Mouse (Mus musculus) heart, embryonic 16.5 days (tissue): Measurements from ENCODE around the gene Nipsnap3a. TPM values are rescaled to one million over a fixed set of nuclear protein-coding genes. Genes with fewer than 3 reads are reported as not detected.

ENCODE experiments used
- ATAC-seq: fragments of 200-750 bp; cut with Nextera tagmentation; replicated peaks from 2 replicates; pipeline ENCODE4 v1.8.0; 2017; ENCODE audit warnings: moderate number of reproducible peaks; ENCODE audit not compliant: insufficient read depth, low FRiP score; ENCODE audit errors: extremely low read depth
- H3K27ac ChIP-seq: fragments of 300-500 bp; sonication (generic); 2 replicates; pipeline ENCODE4 v1.5.1; 2014; ENCODE audit warnings: mild to moderate bottlenecking, low read length, control low read depth, moderate library complexity
- H3K27me3 ChIP-seq: fragments of 300-500 bp; sonication (generic); 2 replicates; pipeline ENCODE4 v1.6.1; 2014; ENCODE audit warnings: low read length, mixed read lengths; ENCODE audit not compliant: control insufficient read depth, insufficient read depth
- H3K36me3 ChIP-seq: fragments of 300-500 bp; sonication (generic); 2 replicates; pipeline ENCODE4 v1.6.1; 2014; ENCODE audit not compliant: control insufficient read depth, insufficient read depth
- H3K4me1 ChIP-seq: fragments of 300-500 bp; sonication (generic); 2 replicates; pipeline ENCODE4 v1.6.1; 2014; ENCODE audit warnings: low read length, mixed read lengths; ENCODE audit not compliant: control insufficient read depth, insufficient read depth
- H3K4me2 ChIP-seq: fragments of 300-500 bp; sonication (generic); 2 replicates; pipeline ENCODE4 v1.6.1; 2014; ENCODE audit warnings: low read depth, mild to moderate bottlenecking, control low read depth, low read length
- H3K4me3 ChIP-seq: fragments of 300-500 bp; sonication (generic); 2 replicates; pipeline ENCODE4 v1.5.1; 2014; ENCODE audit warnings: mild to moderate bottlenecking, control low read depth, low read length
- H3K9ac ChIP-seq: fragments of 300-500 bp; sonication (generic); 2 replicates; pipeline ENCODE4 v1.6.1; 2014; ENCODE audit warnings: low read length, control low read depth
- H3K9me3 ChIP-seq: fragments of 300-500 bp; sonication (generic); replicated peaks from 2 replicates; pipeline ENCODE4 v1.6.1; 2016; ENCODE audit warnings: low read length; ENCODE audit not compliant: control insufficient read depth
- WGBS: fragments of 180-500 bp; shearing (Covaris S2); extraction: QIAGEN DNeasy Blood & Tissue Kit; methylation state at CpG from one replicate; pipeline ENCODE4 v1.1.7; 2014; 5-methylcytosine and 5-hydroxymethylcytosine counted together
- polyA plus RNA-seq: library from polyadenylated mRNA; unstranded; fragments of >200 nt; fragmentation: Nextera tagmentation; extraction: Ambion mirVana; gene quantifications from 2 replicates; pipeline ENCODE4 v1.2.1, GENCODE M21; 2015

Nipsnap3a gene
- not detected in 2 replicates for polyA plus RNA-seq

DNA sequence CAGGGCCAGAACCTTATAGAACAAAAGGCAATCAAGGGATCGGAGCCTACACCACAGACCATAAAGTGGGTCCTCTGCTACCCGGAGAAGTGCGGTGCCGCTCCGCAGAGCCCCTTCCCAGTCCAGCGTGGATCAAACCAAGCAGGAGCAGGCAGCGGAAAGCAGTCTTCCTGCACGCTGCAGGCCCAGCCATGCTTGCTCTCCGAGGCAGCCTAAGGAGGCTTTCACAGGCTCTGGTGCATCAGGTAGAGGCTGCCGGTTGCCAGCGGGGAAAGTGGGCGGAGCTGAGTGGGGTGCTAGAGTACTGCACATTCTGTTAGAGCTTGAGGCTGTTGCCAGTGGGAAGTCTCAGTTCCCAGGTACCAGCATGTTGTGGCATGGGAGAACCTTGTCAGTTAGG lies at the start of gene Nipsnap3a:
TSS of gene Nipsnap3a (plus strand) at position 25 of the 400 bp plus-strand sequence.
- H3K9ac ChIP-seq: no peak within 1 kb of the TSS
- H3K36me3 ChIP-seq: no peaks in the 10 kb centered on the region
- H3K4me2 ChIP-seq: peak within 1 kb of the TSS; percentile 55
- 0 out of 2 replicates have a peak, but pooled peaks cover 2% of the 10 kb centered on the region for H3K9me3 ChIP-seq
- peak within 1 kb of the TSS; percentile 14 for H3K4me3 ChIP-seq
- WGBS: 33% methylated on average over 12 of the region's 12 CpGs
- no peaks in the 10 kb centered on the region for H3K27me3 ChIP-seq
- H3K4me1 ChIP-seq: no peaks in the 10 kb centered on the region
- no peak for ATAC-seq
- H3K27ac ChIP-seq: no peak within 1 kb of the TSS

DNA sequence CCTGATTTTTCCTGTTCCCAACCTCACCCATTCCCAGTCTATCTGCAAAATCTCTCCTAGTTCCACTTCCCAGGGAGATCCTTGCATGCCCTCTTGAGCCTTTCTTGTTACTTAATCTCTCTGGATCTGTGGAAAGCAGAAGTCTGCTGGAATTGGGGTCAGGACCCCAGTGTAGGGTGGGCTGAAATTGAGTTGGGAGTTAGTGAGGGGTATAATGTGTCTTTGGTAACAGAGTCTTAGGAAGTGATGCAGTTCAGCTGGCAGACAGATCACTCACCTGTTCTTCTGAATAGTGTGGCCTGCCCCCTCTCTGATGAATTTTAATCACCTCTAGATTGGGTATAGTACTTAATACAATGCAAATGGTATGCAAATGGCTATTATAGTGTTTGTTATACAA lies 42.4 kb upstream of the Nipsnap3a start:
- Histone ChIP-seq H3K4me3 (no peak overlapping the region), H3K27me3 (no peaks in the 10 kb centered on the region)
- ATAC-seq: no peak

DNA sequence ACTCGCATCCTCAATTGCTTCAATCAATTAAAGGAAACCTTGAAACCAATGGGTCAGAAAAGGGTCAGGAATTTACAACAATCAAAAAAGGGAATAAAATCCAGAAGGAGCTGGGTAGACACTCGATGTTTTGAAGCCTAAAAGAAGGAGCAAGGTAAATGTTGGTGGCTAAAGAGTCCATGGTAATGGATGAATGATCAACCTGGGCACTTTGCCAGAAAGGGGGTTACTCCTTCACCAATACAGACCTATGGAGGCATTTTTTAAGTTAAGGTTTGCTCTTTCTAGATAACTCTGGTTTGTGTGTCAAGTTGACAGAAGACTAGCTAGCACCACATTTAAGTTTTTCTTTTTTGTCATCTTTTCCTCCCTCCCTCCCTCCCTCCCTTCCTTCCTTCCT lies 40.1 kb upstream of the Nipsnap3a start:
- Histone ChIP-seq H3K4me1 (no peaks in the 10 kb centered on the region), H3K9ac (no peak overlapping the region), H3K4me3 (no peak overlapping the region), H3K4me2 (no peak overlapping the region), H3K9me3 (no peaks in the 10 kb centered on the region), H3K27me3 (no peaks in the 10 kb centered on the region), H3K27ac (no peak overlapping the region), H3K36me3 (no peaks in the 10 kb centered on the region)
- WGBS: 75% methylated on average over 2 of the region's 2 CpGs
- ATAC-seq: no peak

More for the DNA sequence above, 42.4 kb upstream of the Nipsnap3a start:
- Histone ChIP-seq H3K27ac (no peak overlapping the region), H3K36me3 (no peaks in the 10 kb centered on the region), H3K9me3 (no peaks in the 10 kb centered on the region), H3K9ac (no peak overlapping the region), H3K4me1 (no peaks in the 10 kb centered on the region), H3K4me2 (no peak overlapping the region)

DNA sequence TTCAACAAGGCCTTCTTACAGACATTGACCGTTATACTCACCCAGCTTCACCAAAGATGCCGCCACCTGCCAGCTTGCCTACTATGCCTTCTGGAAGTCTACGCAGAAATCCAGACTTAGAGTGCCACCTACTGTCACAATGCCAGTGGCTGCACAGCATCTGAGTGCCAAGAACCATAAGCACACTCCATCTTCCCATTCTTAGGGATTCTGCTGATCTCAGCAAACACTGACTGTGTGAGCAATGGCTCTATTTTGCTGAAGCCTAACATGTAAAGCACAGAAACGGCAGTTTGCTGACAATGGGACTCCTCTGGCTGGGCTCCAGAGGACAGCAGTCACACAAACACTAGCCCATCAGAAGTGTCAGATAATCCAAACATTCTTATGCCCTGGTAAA lies 30.4 kb upstream of the Nipsnap3a start:
- no peaks in the 10 kb centered on the region for H3K36me3 ChIP-seq
- H3K27me3 ChIP-seq: no peaks in the 10 kb centered on the region
- no peak; the same call in 1 of the 2 replicates for ATAC-seq
- H3K4me3 ChIP-seq: no peak overlapping the region
- H3K9me3 ChIP-seq: no peaks in the 10 kb centered on the region
- WGBS: 24% methylated on average over 4 of the region's 4 CpGs
- no peak overlapping the region for H3K27ac ChIP-seq
- no peaks in the 10 kb centered on the region for H3K4me1 ChIP-seq
- H3K9ac ChIP-seq: no peak overlapping the region
- H3K4me2 ChIP-seq: no peak overlapping the region

DNA sequence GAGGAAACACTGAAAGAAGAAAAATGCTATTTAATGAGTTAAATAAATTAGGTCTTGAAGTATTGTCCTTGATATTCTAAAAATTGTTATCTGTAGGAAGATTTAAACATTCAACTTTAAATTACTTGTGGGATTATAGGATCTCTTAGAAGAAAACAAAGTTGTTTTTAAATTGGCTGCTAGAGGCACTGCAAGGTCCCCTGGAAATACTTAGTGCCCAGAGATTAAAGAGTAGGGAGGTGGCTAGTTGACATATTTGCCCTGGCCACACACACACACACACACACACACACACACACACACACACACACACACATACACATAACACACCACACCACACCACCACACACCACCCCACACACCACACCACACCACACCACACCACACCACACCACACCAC lies 24.8 kb upstream of the Nipsnap3a start, which contains the start of gene Olfr270:
TSS of gene Olfr270 (plus strand) at position 301 of the 400 bp plus-strand sequence.
- Histone ChIP-seq H3K27ac (no peak within 1 kb of the TSS), H3K9ac (no peak within 1 kb of the TSS), H3K4me3 (no peak within 1 kb of the TSS), H3K4me1 (no peaks in the 10 kb centered on the region), H3K9me3 (no peaks in the 10 kb centered on the region), H3K27me3 (no peaks in the 10 kb centered on the region), H3K4me2 (no peak within 1 kb of the TSS), H3K36me3 (no peaks in the 10 kb centered on the region)
- no peak for ATAC-seq

DNA sequence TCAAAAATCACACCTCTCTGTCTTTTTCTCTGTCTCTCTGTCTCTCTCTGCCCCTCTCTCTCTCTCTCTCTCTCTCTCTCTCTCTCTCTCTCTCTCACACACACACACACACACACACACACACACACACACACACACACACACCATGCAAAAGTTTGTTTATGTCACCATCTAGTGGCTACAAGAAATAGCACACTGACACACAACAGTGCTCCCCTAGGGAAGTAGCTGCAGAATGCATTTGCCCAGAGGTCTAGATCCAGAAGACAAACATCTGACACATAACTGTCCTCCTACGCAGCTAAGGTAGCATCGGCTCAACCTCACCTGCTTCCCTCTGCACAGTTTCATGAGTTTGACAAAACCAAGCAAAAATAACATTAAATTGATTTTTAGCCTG lies 3.9 kb upstream of the Nipsnap3a start:
- Histone ChIP-seq H3K36me3 (no peaks in the 10 kb centered on the region), H3K9me3 (no peaks in the 10 kb centered on the region), H3K4me1 (no peaks in the 10 kb centered on the region), H3K9ac (no peak overlapping the region), H3K4me2 (no peak overlapping the region), H3K4me3 (no peak overlapping the region), H3K27ac (no peak overlapping the region), H3K27me3 (no peaks in the 10 kb centered on the region; the same call in 1 of the 2 replicates)
- WGBS: 53% methylated on average over 2 of the region's 2 CpGs
- ATAC-seq: no peak

DNA sequence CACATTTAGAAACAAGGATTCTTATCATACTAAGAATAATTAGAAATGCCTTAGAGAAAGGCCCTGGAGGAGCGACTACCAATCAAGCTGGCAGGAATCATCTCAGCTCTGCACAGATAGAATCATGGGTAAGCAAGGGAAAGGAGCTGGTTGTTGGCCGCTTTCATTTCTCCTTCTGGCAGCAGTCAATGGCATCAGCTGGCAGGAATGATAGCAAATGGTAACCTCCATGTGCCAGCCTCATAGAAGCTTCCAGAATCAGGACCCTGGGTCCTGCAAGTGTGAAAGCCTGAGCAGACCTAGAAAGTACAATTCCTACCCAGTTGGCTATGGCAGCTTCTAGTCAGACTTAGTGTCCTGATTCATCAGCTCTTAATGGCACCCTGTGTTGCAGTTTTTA lies 2.8 kb upstream of the Nipsnap3a start:
- no peak for ATAC-seq
- Histone ChIP-seq H3K36me3 (no peaks in the 10 kb centered on the region), H3K27ac (no peak overlapping the region), H3K9ac (no peak overlapping the region), H3K4me2 (no peak overlapping the region), H3K9me3 (0 out of 2 replicates have a peak, but pooled peaks cover 2% of the 10 kb centered on the region), H3K4me3 (no peak overlapping the region), H3K4me1 (no peaks in the 10 kb centered on the region), H3K27me3 (no peaks in the 10 kb centered on the region; the same call in 1 of the 2 replicates)
- 78% methylated on average over 2 of the region's 2 CpGs for WGBS

DNA sequence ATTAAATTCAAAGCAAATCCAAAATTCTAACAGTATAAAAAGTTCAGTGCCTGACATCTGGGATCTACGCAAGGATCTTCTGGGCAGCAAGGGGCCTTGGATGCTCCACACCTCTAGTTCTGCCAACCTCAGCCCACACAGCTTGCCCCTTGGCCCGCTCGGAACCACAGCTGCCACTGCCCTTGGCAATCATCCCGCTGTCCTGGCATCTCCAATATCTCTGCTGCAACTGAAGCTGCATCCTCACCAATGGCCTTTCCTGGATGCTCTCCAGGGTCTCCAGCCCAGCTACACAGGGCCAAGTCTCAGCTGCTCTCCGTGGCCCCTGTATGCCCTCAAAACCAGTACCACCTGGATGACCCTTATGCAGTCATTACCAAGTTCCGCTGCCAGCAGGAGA lies 10.4 kb downstream of the Nipsnap3a start:
- Histone ChIP-seq H3K9ac (no peak overlapping the region), H3K4me2 (no peak overlapping the region), H3K4me1 (no peaks in the 10 kb centered on the region), H3K27me3 (no peaks in the 10 kb centered on the region), H3K9me3 (no peaks in the 10 kb centered on the region), H3K4me3 (no peak overlapping the region), H3K36me3 (no peaks in the 10 kb centered on the region), H3K27ac (no peak overlapping the region)
- WGBS: 89% methylated on average over 6 of the region's 6 CpGs
- no peak for ATAC-seq

DNA sequence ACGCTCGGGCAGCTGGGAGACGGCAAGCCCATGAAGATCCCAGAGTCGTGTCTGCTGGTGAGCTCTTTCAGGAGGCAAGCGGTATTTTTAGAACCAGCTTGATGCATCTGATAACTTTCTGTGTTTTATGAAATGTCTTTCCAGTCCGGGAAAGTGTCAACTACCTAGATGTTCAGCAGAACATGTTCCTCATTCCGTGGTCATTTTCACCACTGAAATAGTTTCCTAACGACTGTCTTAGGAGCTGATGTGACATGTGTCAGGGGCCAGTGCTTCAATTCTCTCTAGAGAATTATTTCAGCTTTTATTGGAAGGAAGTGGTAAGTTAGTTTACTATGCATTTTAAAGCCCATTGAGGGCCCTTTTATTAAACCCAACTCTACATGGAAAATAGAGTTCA lies 11.1 kb downstream of the Nipsnap3a start:
- Histone ChIP-seq H3K9me3 (no peaks in the 10 kb centered on the region), H3K4me3 (no peak overlapping the region), H3K27me3 (no peaks in the 10 kb centered on the region), H3K36me3 (no peaks in the 10 kb centered on the region), H3K27ac (no peak overlapping the region), H3K4me1 (no peaks in the 10 kb centered on the region), H3K9ac (no peak overlapping the region), H3K4me2 (peak overlapping the region; percentile 10; the same call in 1 of the 2 replicates)
- WGBS: 36% methylated on average over 8 of the region's 8 CpGs
- no peak for ATAC-seq
